Mouse (Mus musculus) left cerebral cortex, postnatal 10 days (tissue): ENCODE measurements around the gene Tacc2. TPM values are rescaled to one million over a fixed set of nuclear protein-coding genes. Genes with fewer than 3 reads are reported as not detected.
A peak's percentile ranks its signal among the peaks of the same experiment; 100 is the strongest.
"Not testable (repeated sequence)": the region's sequence is repeated elsewhere in the genome, so short reads cannot be mapped to it uniquely, and the experiment has no call there.

ENCODE experiments used
- DNase-seq, 2 experiments: peaks; one replicate each; pipeline ENCODE4 v3.0.0; 2021 to 2022; ENCODE audit warnings: low spot score in 2 of 2, mixed read lengths in 1 of 2; ENCODE audit errors: extremely low spot score in 1 of 2
- intact Hi-C: fragments of 180-260 bp; cut with DNase I; formaldehyde crosslinking; loops from one replicate; pipeline ENCODE4 v1.15.1; 2025
- total RNA-seq, 2 experiments: library from RNA; stranded (reverse); gene quantifications; 2 replicates each; pipeline ENCODE4 v1.2.3; 2021

Tacc2 gene
- total RNA-seq, 2 experiments from 2014 or later, result 79.4 to 81.9 TPM

GRCm38 (mm10) chr7:130564596-130564995 lies 12.6 kb upstream of the Tacc2 start:
- DNase-seq, result no peak
- intact Hi-C loops, result no loop called here

- no peak for DNase-seq
- intact Hi-C loops, result no loop called here
Measured at GRCm38 (mm10) chr7:130568783-130569436, 8.3 kb upstream of the Tacc2 start.

DNA sequence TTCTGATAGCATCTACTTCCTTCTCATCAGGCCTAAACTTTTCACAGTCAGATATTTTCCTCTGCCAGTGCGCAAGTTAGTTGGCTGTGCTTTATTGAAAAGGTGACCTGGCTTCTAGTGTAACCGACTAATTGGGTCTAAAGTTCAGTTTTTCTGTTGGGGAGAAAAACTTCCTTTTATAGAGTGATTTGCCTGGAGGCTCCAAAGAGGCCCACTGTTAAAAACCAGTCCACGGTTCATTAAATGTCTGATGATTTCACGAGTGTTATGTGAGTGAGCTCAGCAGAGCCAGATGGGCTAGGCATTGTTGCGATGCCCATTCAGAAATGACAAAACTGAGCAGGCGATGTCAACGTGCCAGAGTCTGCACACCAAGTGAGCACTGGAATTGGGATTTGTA lies 6.8 kb upstream of the Tacc2 start:
- no peak for DNase-seq
- intact Hi-C loops, result no loop called here

DNA sequence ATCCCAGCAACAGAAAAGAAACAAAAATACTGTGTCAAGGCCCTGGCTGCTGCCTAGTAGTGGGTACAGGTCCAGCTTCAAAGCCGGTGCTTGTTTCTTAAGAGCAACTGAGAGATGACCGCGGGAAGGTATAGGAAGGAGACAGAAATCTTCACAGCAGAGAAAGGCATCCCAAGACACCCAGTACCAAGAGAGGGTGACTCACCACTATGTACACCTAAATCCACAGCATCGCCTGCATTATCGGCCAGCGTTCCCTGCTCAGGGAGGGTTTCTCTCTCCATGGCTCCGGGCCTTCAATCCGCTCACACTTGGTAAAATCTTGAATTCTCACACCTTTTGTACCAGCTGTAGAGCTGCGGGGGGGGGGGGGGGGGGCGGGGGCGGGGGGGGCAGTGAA lies 4.4 kb upstream of the Tacc2 start, which contains the start of gene Nsmce4a:
Nsmce4a (minus strand) TSS at position 298 of the 400 bp plus-strand sequence.
- intact Hi-C loops, result no loop called here
- DNase-seq, result no peak

- intact Hi-C loops, result no loop called here
- no peak for DNase-seq
Measured at GRCm38 (mm10) chr7:130573746-130574145, 3.5 kb upstream of the Tacc2 start.

GRCm38 (mm10) chr7:130574211-130574991 lies 2.8 kb upstream of the Tacc2 start:
- intact Hi-C loops, result no loop called here
- peak in 1 of 2 experiments; percentile 27 for DNase-seq

DNA sequence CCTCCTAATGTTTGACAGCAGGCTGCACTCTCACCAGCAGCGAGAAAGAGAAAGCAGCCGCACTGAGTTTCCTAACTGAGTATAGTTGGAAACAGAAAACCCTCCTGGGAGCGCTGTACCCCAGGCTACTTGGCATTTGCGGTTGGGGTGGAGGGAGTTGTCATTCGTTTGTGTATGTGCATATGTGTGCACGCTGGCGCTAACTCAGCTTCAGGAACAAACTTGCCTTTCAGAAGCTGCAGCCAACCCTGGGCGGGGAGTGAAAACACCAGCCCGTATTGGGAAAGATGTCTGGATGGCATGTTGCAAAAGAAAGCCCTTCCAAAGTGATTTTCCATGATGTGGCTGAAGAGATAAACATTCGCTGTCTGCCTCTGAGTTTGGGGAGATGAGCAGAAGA lies 257 bp upstream of the Tacc2 start:
- DNase-seq, result no peak
- intact Hi-C loops, result no loop called here

DNA sequence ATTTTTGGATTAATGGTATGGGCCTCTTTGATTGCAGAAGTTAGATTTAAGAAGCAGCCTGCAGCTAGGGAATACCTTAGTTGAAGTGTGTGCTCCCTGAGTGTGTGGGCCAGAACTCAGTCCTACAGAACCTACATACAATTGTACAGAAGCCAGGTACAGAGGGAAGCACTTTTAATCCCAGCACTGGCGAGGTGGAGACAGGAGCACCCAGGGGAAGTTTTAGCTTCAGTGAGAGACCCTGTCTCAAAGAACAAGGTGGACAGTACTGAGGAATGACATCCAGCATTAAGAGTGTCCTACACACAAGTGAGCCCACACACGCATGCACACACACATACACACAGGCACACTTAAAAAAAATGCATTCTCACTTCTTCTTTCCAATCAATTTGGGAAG lies 828 bp downstream of the Tacc2 start:
- intact Hi-C loops, result no loop called here

GRCm38 (mm10) chr7:130578607-130579006 lies 1.4 kb downstream of the Tacc2 start:
- intact Hi-C loops, result no loop called here
- no peak for DNase-seq

More for the DNA sequence above, 828 bp downstream of the Tacc2 start:
- DNase-seq, result no peak

DNA sequence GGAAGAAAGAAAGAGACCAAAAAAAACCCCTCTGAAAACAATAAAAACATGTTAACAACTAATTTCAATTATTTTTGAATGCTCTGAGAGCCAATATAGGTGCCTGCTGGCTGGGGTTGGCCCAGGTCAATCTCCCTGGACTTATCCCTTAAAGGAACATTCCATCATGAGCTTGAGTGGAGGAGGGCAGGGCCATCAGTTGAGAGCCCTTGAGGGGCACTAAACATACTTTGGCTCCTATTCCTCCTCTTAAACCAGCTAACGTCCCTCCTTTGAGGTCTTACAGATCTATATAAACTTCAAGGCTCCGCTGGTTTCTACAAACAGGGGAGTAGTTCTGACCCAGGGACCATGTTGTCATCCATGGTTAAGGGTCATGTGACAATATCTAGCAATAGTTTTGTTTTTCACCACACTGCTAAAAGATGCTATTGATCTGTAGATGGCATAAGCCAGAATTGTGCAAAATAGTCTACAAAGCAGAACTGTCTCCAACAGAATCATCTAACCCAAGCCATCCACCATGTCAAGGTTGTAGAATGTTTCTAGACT lies 9.4 kb downstream of the Tacc2 start:
- intact Hi-C loops, result no loop called here
- DNase-seq, result no peak

DNA sequence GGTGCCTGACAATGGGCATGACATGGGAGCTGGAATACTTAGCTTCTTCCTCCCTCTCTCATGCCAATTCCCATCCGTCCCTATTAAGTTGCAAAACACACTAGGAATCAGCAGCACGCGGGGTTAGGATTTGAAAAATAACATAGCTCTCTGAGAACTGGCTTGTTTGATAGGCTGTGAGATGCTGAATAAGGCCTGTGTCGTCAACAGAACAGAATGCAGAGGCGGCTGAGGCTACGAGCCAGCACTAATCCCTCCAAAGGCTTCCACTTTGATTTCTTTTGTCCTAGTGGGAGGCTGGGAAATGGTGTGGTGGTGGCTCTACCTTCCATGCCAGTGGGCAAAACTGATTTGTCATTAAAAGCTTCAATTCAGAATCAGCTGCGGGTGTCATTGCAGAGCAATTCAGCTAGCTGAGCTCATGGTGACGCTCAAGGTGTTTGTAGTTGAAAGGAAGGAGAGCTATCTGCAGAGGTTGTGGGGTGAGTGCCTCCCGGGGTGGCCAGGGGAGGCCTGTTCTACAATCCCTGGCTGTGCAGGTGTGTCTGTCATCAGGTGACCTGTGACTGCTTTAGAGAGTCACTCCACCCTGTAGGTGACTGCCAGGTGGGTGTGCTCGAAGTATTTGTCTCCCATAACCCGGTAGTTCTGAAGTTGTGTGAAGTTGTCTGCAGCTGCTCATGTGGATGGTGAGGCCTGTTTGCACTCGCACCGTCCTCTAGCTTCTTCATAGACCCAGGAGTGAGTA lies 13.0 kb downstream of the Tacc2 start:
- intact Hi-C loops, result no loop called here
- DNase-seq, result no peak

DNA sequence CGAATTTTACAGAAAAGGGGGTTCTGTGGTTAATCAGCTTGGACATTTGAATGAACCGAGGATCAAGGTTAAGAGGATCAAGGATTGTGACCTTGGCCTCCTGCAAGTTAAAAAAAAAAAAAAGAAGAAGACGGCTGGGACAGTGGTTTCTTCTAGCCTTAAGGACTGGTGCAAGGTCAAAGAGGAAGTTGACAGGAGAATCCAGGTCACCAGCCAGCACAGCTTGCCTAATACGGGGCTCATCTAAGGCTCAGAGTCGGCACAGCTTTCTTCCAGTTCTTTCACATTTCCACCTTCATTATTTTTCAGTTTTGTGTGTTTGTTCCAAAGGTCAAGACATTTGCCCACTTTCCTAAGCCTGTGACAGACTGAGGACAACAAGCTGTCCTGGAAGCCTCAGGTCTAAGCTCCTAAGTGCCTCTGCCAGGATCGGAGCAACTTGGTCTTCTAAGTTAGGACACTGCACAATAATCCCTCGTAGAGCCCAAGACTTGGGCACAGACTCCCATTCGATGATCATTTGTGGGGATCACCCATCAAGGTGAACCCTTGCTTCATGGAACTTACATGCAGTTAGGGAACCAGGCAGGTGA lies 13.7 kb downstream of the Tacc2 start:
- DNase-seq, result no peak
- intact Hi-C loops, result no loop called here

- intact Hi-C loops, DNase-seq: not testable (repeated sequence)
Measured at GRCm38 (mm10) chr7:130592975-130593374, 15.7 kb downstream of the Tacc2 start.

GRCm38 (mm10) chr7:130593375-130594239 lies 16.4 kb downstream of the Tacc2 start:
- not testable (repeated sequence) for DNase-seq

DNA sequence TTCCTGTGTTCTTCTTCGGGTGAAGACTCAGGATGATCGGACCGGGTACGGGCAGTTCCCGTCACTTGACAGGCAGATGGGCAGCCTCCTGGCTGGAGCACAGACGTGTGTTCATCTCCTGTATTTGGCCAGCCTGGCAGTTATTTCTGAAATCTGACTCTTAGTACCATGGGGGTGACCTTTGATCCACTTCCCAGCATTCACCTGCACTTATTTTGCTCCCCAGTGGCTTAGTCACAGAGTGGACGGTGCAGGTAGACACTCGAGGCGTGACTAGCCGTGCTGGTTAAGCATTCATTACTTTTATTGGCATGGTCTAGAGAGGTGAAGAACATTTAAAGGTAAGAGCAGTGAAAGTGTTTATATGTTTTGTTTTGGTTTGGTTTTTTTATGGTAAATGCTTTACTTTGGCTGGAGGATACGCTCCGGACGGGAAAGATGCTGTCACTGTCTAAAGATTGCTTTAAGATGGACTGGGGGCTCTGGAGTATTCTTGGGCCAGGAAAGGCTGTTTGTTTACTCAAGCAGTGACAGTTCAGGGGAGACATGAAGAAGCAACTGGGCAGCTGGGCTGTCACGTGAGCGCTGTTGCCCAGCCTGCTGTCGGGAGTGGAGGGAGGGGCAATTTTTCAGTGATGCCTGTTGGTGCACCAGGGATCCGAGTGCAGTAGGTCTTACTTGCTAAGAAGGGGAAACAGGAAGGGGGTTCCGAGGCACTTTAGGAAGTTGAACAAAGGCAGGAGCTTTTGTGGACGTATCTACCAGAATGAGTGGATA lies 19.0 kb downstream of the Tacc2 start:
- intact Hi-C loops, DNase-seq: not testable (repeated sequence)

More at GRCm38 (mm10) chr7:130593375-130594239, 16.4 kb downstream of the Tacc2 start:
- intact Hi-C loops, result not testable (repeated sequence)

GRCm38 (mm10) chr7:130597546-130597945 lies 20.3 kb downstream of the Tacc2 start:
- DNase-seq, result no peak
- intact Hi-C loops, result no loop called here

- intact Hi-C loops, result no loop called here
- DNase-seq, result no peak
Measured at GRCm38 (mm10) chr7:130600074-130600473, 22.8 kb downstream of the Tacc2 start.
